Mouse (Mus musculus): ENCODE data around the gene Nacc1.

GRCm38 (mm10) chr8:84631813-84632212 is 55.8 kb downstream of the Nacc1 start:
- TF ChIP-seq MAFK (IDR thresholded peaks at IDR 0.05; ENCODE audit: insufficient read depth, low read depth, low read length) (no peak), ZNF384 (IDR thresholded peaks at IDR 0.05; ENCODE audit: low read depth, low read length) (no peak), HCFC1 (IDR thresholded peaks at IDR 0.05; ENCODE audit: borderline replicate concordance, insufficient read depth, low read length) (no peak)

Measured in ES-E14 (cell line).